Mouse (Mus musculus) heart, embryonic 13.5 days (tissue): Measurements from ENCODE around the gene Crtc3. TPM values are rescaled to one million over a fixed set of nuclear protein-coding genes. Genes with fewer than 3 reads are reported as not detected.
A peak's percentile ranks its signal among the peaks of the same experiment; 100 is the strongest.

ENCODE experiments used
- ATAC-seq: fragments of 200-750 bp; cut with Nextera tagmentation; 2 replicates; pipeline ENCODE4 v1.8.0; 2017; ENCODE audit warnings: moderate TSS enrichment; ENCODE audit not compliant: insufficient number of reproducible peaks, low FRiP score, low TSS enrichment; ENCODE audit errors: extremely low read depth
- H3K27ac ChIP-seq: fragments of 300-500 bp; sonication (generic); replicated peaks from 2 replicates; pipeline ENCODE4 v1.5.1; 2015; ENCODE audit warnings: moderate library complexity, mild to moderate bottlenecking, inconsistent platforms
- H3K27me3 ChIP-seq: fragments of 300-500 bp; sonication (generic); replicated peaks from 2 replicates; pipeline ENCODE4 v1.6.1; 2015; ENCODE audit warnings: mild to moderate bottlenecking, inconsistent platforms
- H3K36me3 ChIP-seq: fragments of 300-500 bp; sonication (generic); 2 replicates; pipeline ENCODE4 v1.6.1; 2015; ENCODE audit warnings: mild to moderate bottlenecking, inconsistent platforms
- H3K4me1 ChIP-seq: fragments of 300-500 bp; sonication (generic); 2 replicates; pipeline ENCODE4 v1.6.1; 2015; ENCODE audit warnings: inconsistent platforms
- H3K4me2 ChIP-seq: fragments of 300-500 bp; sonication (generic); 2 replicates; pipeline ENCODE4 v1.6.1; 2015; ENCODE audit warnings: inconsistent platforms, mild to moderate bottlenecking, moderate library complexity
- H3K4me3 ChIP-seq: fragments of 300-500 bp; sonication (generic); 2 replicates; pipeline ENCODE4 v1.5.1; 2015; ENCODE audit warnings: moderate library complexity, mild to moderate bottlenecking, inconsistent platforms
- H3K9ac ChIP-seq: fragments of 300-500 bp; sonication (generic); 2 replicates; pipeline ENCODE4 v1.6.1; 2015; ENCODE audit warnings: inconsistent platforms, mild to moderate bottlenecking, moderate library complexity
- H3K9me3 ChIP-seq: fragments of 300-500 bp; sonication (generic); 2 replicates; pipeline ENCODE4 v1.6.1; 2016; ENCODE audit warnings: inconsistent platforms
- WGBS: fragments of 180-500 bp; shearing (Covaris S2); methylation state at CpG from one replicate; pipeline ENCODE4 v1.1.7; 2015; ENCODE audit warnings: mixed read lengths; 5-methylcytosine and 5-hydroxymethylcytosine counted together
- polyA plus RNA-seq: library from polyadenylated mRNA; unstranded; fragments of >200 nt; fragmentation: Nextera tagmentation; extraction: Ambion mirVana; gene quantifications from 2 replicates; pipeline ENCODE4 v1.2.1, GENCODE M21; 2015

Gene Crtc3
- polyA plus RNA-seq, 1 experiment from 2014 or later = 16.6 TPM

DNA sequence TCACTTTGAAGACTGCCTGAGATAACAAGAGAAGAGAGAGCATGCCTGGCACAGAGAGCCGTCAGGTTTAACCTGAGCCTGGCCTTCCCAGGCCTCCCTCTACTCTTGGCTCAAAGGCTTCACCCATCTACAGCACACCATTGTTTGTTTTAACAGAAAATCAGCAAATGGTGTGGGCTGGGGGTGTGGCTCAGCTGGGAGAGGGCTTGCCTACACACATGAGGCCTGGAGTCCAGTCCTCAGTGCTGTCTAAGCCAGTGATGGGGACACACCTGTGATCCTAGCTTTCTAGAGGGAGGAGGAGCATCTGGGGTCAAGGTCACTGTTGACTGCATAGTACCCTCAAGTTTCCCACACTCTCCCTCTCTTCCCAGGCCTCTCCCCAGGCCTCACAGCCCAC is 6.0 kb downstream of the Crtc3 start:
- no peak for ATAC-seq
- H3K27ac ChIP-seq = no peak overlapping the region

DNA sequence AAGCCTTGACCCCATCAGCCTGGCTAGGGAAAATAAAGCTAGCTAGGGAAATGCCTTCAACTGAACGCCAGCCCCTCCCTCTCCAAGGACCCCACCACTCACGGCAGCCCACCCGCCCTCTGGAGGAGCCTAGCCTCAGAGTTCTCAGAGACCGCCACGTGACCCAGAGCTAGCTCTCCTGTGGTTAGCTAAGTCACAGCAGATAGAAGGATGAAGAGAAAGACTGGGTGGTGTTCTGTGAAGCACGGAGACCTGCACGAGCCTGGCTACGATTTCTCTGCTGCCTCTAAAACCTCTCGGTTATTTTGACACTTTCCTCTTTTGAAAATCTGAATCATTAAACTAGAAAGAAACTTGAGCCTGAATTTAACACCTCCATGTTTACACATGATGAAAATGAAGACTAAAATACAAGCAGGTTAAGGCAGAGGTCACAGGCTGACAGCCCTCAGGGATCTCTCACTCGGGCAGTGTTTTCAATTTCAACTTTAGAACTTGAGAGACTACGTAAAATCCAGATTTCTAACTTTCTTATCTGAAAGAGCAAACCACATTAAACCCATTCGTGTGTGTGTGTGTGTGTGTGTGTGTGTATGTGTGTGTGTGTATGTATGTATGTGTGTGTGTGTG is 8.3 kb downstream of the Crtc3 start:
- WGBS = 17% methylated on average over 12 of the region's 12 CpGs
- peak overlapping the region; percentile 56 for H3K4me2 ChIP-seq

More for the DNA sequence above, 6.0 kb downstream of the Crtc3 start:
- H3K9ac ChIP-seq = 0 out of 2 replicates have a peak overlapping the region, but pooled peaks have one; percentile 42
- 19% methylated on average over 1 of the region's 1 CpGs for WGBS
- H3K27me3 ChIP-seq = no peaks in the 10 kb centered on the region
- H3K9me3 ChIP-seq = no peaks in the 10 kb centered on the region
- H3K36me3 ChIP-seq = no peaks in the 10 kb centered on the region
- H3K4me1 ChIP-seq = peaks cover 60% of the 10 kb centered on the region
- no peak overlapping the region for H3K4me2 ChIP-seq
- H3K4me3 ChIP-seq = no peak overlapping the region

GRCm38 (mm10) chr7:80672323-80672722 is 16.4 kb downstream of the Crtc3 start:
- 75% methylated on average over 3 of the region's 3 CpGs for WGBS

More for the DNA sequence above, 8.3 kb downstream of the Crtc3 start:
- Histone ChIP-seq H3K36me3 (peaks cover 19% of the 10 kb centered on the region), H3K9me3 (no peaks in the 10 kb centered on the region), H3K9ac (peak overlapping the region; percentile 54; the same call in 1 of the 2 replicates), H3K4me3 (0 out of 2 replicates have a peak overlapping the region, but pooled peaks have one; percentile 8), H3K27me3 (no peaks in the 10 kb centered on the region), H3K4me1 (peaks cover 41% of the 10 kb centered on the region), H3K27ac (peak overlapping the region; percentile 48)
- no peak for ATAC-seq

DNA sequence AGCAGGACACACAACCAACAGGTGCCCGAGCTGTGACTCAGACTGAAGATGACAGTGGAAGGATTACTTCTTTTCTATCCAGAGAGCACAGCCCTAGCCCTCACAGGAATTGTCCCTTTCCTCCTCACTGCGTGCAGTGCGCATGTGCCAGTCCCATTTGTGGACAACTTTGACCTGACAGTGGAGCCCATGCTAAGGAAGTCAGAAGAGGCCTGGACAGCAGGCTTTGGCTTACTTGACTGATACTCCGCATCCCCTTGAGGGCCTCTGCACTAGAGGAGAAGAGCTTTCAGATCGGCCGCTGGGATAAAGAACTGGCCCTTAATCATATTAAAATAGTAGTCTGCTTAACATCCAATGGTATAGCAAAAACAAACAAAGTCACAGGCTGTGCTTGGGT is 17.8 kb downstream of the Crtc3 start:
- no peak for ATAC-seq
- Histone ChIP-seq H3K4me1 (peaks cover 39% of the 10 kb centered on the region), H3K9ac (no peak overlapping the region)

More at GRCm38 (mm10) chr7:80672323-80672722, 16.4 kb downstream of the Crtc3 start:
- Histone ChIP-seq H3K36me3 (peaks cover 42% of the 10 kb centered on the region), H3K4me2 (no peak overlapping the region), H3K4me1 (peaks cover 24% of the 10 kb centered on the region), H3K27ac (no peak overlapping the region), H3K4me3 (no peak overlapping the region), H3K27me3 (no peaks in the 10 kb centered on the region), H3K9ac (no peak overlapping the region), H3K9me3 (no peaks in the 10 kb centered on the region)
- ATAC-seq = no peak

DNA sequence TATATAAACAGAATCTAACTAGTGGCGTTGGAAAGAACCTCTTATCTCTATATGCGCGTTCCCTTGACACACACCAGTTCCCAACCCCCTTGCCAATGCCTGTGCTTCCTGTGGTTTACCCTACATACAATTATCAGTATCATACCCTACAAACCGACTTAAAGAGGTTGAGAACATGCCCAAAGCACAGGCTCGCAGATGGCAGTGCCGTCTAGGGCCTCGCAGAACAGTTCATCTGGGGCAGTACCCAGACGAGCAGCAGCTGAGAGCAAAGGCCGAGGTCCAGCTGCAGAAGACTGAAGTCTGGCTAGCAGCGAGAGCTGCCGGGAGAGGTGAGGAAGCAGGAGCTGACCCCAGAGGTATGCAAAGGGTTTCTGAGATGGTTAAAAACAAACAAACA is 21.5 kb downstream of the Crtc3 start:
- Histone ChIP-seq H3K4me2 (peak overlapping the region; percentile 52), H3K4me1 (peaks cover 45% of the 10 kb centered on the region), H3K36me3 (peaks cover 11% of the 10 kb centered on the region), H3K9me3 (no peaks in the 10 kb centered on the region), H3K27me3 (no peaks in the 10 kb centered on the region), H3K9ac (peak overlapping the region; percentile 61), H3K27ac (peak overlapping the region; percentile 93), H3K4me3 (no peak overlapping the region)
- no peak for ATAC-seq
- WGBS = 20% methylated on average over 11 of the region's 11 CpGs

More for the DNA sequence above, 17.8 kb downstream of the Crtc3 start:
- WGBS = 84% methylated on average over 6 of the region's 6 CpGs
- Histone ChIP-seq H3K27me3 (no peaks in the 10 kb centered on the region), H3K4me3 (no peak overlapping the region), H3K36me3 (peaks cover 29% of the 10 kb centered on the region), H3K27ac (no peak overlapping the region), H3K4me2 (no peak overlapping the region), H3K9me3 (no peaks in the 10 kb centered on the region)

DNA sequence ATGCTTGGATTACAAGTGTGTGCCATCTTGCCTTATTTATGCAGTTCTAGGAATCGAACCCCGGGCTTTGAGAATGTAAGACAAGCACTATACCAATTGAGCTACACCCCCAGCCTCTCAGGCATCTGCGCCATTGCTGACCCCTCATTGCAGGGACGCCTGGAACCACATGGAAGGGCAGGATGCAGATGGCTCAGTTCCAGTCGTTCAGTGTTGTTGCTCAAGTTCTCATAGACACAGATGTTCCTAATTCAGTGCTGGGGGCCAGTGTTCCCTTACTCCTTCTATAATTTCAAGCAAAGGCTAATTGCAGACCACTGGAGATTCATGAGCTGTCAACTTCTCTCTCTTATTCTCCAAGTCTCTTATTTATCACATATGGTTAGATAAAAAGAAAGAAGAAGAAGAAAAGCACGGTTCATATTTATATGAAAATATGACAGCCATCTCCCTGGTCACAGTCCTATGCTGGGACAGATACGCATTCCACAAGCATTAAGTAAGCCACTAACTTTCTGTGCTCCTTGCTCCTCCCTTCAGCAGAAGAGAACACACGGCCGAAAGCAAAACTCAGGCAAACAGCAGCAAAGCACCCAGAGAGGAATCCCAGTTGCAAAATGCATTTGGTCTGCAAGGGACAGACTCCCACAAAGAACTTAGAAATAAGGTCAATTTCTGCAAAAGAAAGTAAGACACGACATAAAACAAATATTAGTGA is 22.3 kb downstream of the Crtc3 start:
- no peak overlapping the region for H3K4me3 ChIP-seq
- no peaks in the 10 kb centered on the region for H3K27me3 ChIP-seq
- H3K9me3 ChIP-seq = no peaks in the 10 kb centered on the region
- peak overlapping the region; percentile 52 for H3K4me2 ChIP-seq
- H3K27ac ChIP-seq = peak overlapping the region; percentile 93
- no peak for ATAC-seq
- 0 out of 2 replicates have a peak, but pooled peaks cover 6% of the 10 kb centered on the region for H3K36me3 ChIP-seq
- 37% methylated on average over 10 of the region's 10 CpGs for WGBS
- peak overlapping the region; percentile 61 for H3K9ac ChIP-seq
- H3K4me1 ChIP-seq = peaks cover 46% of the 10 kb centered on the region

- H3K4me1 ChIP-seq = peaks cover 64% of the 10 kb centered on the region
- no peaks in the 10 kb centered on the region for H3K9me3 ChIP-seq
- H3K4me3 ChIP-seq = no peak overlapping the region
- no peak overlapping the region for H3K4me2 ChIP-seq
- no peak for ATAC-seq
- WGBS = 86% methylated on average over 4 of the region's 4 CpGs
- H3K27me3 ChIP-seq = no peaks in the 10 kb centered on the region
- H3K27ac ChIP-seq = peak overlapping the region; percentile 61
- H3K36me3 ChIP-seq = no peaks in the 10 kb centered on the region
- no peak overlapping the region for H3K9ac ChIP-seq
Observed at GRCm38 (mm10) chr7:80661082-80661481, 27.6 kb downstream of the Crtc3 start.

GRCm38 (mm10) chr7:80660619-80661018 is 28.1 kb downstream of the Crtc3 start:
- H3K4me1 ChIP-seq = peaks cover 64% of the 10 kb centered on the region
- H3K4me2 ChIP-seq = no peak overlapping the region
- 61% methylated on average over 4 of the region's 4 CpGs for WGBS
- no peaks in the 10 kb centered on the region for H3K36me3 ChIP-seq
- H3K4me3 ChIP-seq = no peak overlapping the region
- no peak overlapping the region for H3K9ac ChIP-seq
- no peaks in the 10 kb centered on the region for H3K27me3 ChIP-seq
- no peaks in the 10 kb centered on the region for H3K9me3 ChIP-seq
- ATAC-seq = no peak
- H3K27ac ChIP-seq = peak overlapping the region; percentile 61

- Histone ChIP-seq H3K4me2 (peak overlapping the region; percentile 16; the same call in 1 of the 2 replicates), H3K9ac (peak overlapping the region; percentile 12), H3K4me3 (no peak overlapping the region), H3K36me3 (no peaks in the 10 kb centered on the region), H3K27ac (peak overlapping the region; percentile 76), H3K27me3 (no peaks in the 10 kb centered on the region), H3K4me1 (peaks cover 74% of the 10 kb centered on the region), H3K9me3 (no peaks in the 10 kb centered on the region)
- ATAC-seq = no peak
- WGBS = 35% methylated on average over 8 of the region's 8 CpGs
Observed at GRCm38 (mm10) chr7:80657896-80658295, 30.8 kb downstream of the Crtc3 start.

GRCm38 (mm10) chr7:80655350-80656013 is 33.2 kb downstream of the Crtc3 start:
- Histone ChIP-seq H3K4me2 (peak overlapping the region; percentile 14; the same call in 1 of the 2 replicates), H3K4me1 (peaks cover 75% of the 10 kb centered on the region), H3K4me3 (no peak overlapping the region), H3K36me3 (no peaks in the 10 kb centered on the region), H3K27me3 (no peaks in the 10 kb centered on the region), H3K27ac (peak overlapping the region; percentile 86), H3K9ac (peak overlapping the region; percentile 45; the same call in 1 of the 2 replicates), H3K9me3 (no peaks in the 10 kb centered on the region)
- WGBS = 42% methylated on average over 6 of the region's 6 CpGs
- ATAC-seq = peak; percentile 53; the same call in 1 of the 2 replicates

GRCm38 (mm10) chr7:80654926-80655325 is 33.8 kb downstream of the Crtc3 start:
- WGBS = 50% methylated on average over 5 of the region's 5 CpGs
- peaks cover 70% of the 10 kb centered on the region for H3K4me1 ChIP-seq
- no peaks in the 10 kb centered on the region for H3K9me3 ChIP-seq
- no peak overlapping the region for H3K4me3 ChIP-seq
- no peak for ATAC-seq
- peak overlapping the region; percentile 15; the same call in 1 of the 2 replicates for H3K9ac ChIP-seq
- H3K36me3 ChIP-seq = no peaks in the 10 kb centered on the region
- peak overlapping the region; percentile 86 for H3K27ac ChIP-seq
- H3K27me3 ChIP-seq = no peaks in the 10 kb centered on the region
- 0 out of 2 replicates have a peak overlapping the region, but pooled peaks have one; percentile 14 for H3K4me2 ChIP-seq
